ENCODE assay signal across 9 mouse cellular contexts in genomic region chr10:79916081-79916480, GRCm38 (mm10). TPM values are rescaled to one million over a fixed set of nuclear protein-coding genes. Genes with fewer than 3 reads are reported as not detected.
DNase-seq lines count a peak whose midpoint lies in the region; ATAC-seq and TF ChIP-seq lines count a peak whose summit lies in the region.
"Had no signal": no experiment of that assay in that cellular context is flagged by ENCODE, and none has a peak within 500 bp of the region (broad histone marks: within the 10 kb centered on the region; RNA-seq: fewer than 3 reads in every experiment).

No protein-coding gene starts in this region.

- no peak for ATAC-seq in cerebellum, adult (ENCODE audit: insufficient number of reproducible peaks, low FRiP score, low TSS enrichment)
- ATAC-seq in limb, embryonic 11.5 days (ENCODE audit: insufficient number of reproducible peaks, low FRiP score, low TSS enrichment, low read depth) = no peak

- peak overlapping the region; percentile 95 for H3K4me3 ChIP-seq in spleen, adult 2 months (ENCODE audit: extremely low read depth, insufficient read depth, insufficient read length)
- peak overlapping the region; percentile 88 for H3K4me3 ChIP-seq in limb, embryonic 11.5 days (ENCODE audit: low read depth, low read length)
- H3K4me3 ChIP-seq in small intestine, adult 2 months (ENCODE audit: low read depth, low read length) = peak overlapping the region; percentile 77

- 0 out of 2 replicates have a peak, but pooled peaks cover 4% of the 10 kb centered on the region for H3K27me3 ChIP-seq in spleen, adult 2 months (ENCODE audit: control insufficient read depth, insufficient read depth, low read length)
- peaks cover 39% of the 10 kb centered on the region for H3K27me3 ChIP-seq in limb, embryonic 11.5 days (ENCODE audit: control insufficient read depth, insufficient read depth, low read length)
- H3K27me3 ChIP-seq in small intestine, adult 2 months (ENCODE audit: control insufficient read depth, insufficient read depth, low read length) = peaks cover 4% of the 10 kb centered on the region; the same call in 1 of the 2 replicates

- H3K9ac ChIP-seq in limb, embryonic 11.5 days (ENCODE audit: low read length) = peak overlapping the region; percentile 92

- H3K36me3 ChIP-seq in spleen, adult 2 months (ENCODE audit: control insufficient read depth, insufficient read depth, low read length) = no peaks in the 10 kb centered on the region
- H3K36me3 ChIP-seq in limb, embryonic 11.5 days (ENCODE audit: control insufficient read depth, insufficient read depth, low read length) = no peaks in the 10 kb centered on the region
- H3K36me3 ChIP-seq in small intestine, adult 2 months (ENCODE audit: control insufficient read depth, insufficient read depth, low read length) = 0 out of 2 replicates have a peak, but pooled peaks cover 2% of the 10 kb centered on the region

- WGBS in spleen, adult 2 months = 27% methylated on average over 8 of the region's 8 CpGs
- WGBS in limb, embryonic 11.5 days = 7% methylated on average over 8 of the region's 8 CpGs
- 15% methylated on average over 8 of the region's 8 CpGs for WGBS in small intestine, adult 2 months

- H3K4me1 ChIP-seq in spleen, adult 2 months (ENCODE audit: control insufficient read depth, insufficient read depth, insufficient read length) = peaks cover 18% of the 10 kb centered on the region; the same call in 1 of the 2 replicates
- peaks cover 34% of the 10 kb centered on the region for H3K4me1 ChIP-seq in limb, embryonic 11.5 days (ENCODE audit: control insufficient read depth, insufficient read depth, low read length)
- H3K4me1 ChIP-seq in small intestine, adult 2 months (ENCODE audit: control insufficient read depth, insufficient read depth, insufficient read length, low read length) = peaks cover 24% of the 10 kb centered on the region

- DNase-seq in cerebellum, adult 9-10 months = peak; percentile 58
- no peak for DNase-seq in spleen, adult 2 months (ENCODE audit: low read depth in 1 of 2, low spot score in 2 of 2)
- DNase-seq in spleen, postnatal 14 days (ENCODE audit: low spot score in 2 of 2) = no peak
- peak; percentile 37 for DNase-seq in limb, embryonic 11.5 days (ENCODE audit: low spot score)
- no peak for DNase-seq in embryo, embryonic 10.5 days (ENCODE audit: low spot score)
- DNase-seq in gastrocnemius, postnatal 10 days = no peak

- H3K9me3 ChIP-seq in limb, embryonic 11.5 days (ENCODE audit: control insufficient read depth, low read length) = no peaks in the 10 kb centered on the region

- no peak overlapping the region for H3K27ac ChIP-seq in spleen, adult 2 months (ENCODE audit: insufficient read depth, low read length)
- peak overlapping the region; percentile 51; the same call in 1 of the 2 replicates for H3K27ac ChIP-seq in limb, embryonic 11.5 days (replicated peaks; ENCODE audit: low read depth, low read length)
- no peak overlapping the region for H3K27ac ChIP-seq in small intestine, adult 2 months (ENCODE audit: insufficient read depth, low read depth, low read length)

- H3K4me2 ChIP-seq in limb, embryonic 11.5 days (ENCODE audit: low read depth, severe bottlenecking) = peak overlapping the region; percentile 95

- TF ChIP-seq CTCF in spleen, adult 2 months (IDR thresholded peaks at IDR 0.05; ENCODE audit: extremely low read depth, insufficient read depth, insufficient read length, insufficient replicate concordance) = no peak
- no peak for TF ChIP-seq CTCF in small intestine, adult 2 months (IDR thresholded peaks at IDR 0.05; ENCODE audit: extremely low read depth, insufficient read length, insufficient replicate concordance, low read depth, low read length)

- no peak for TF ChIP-seq POLR2A in spleen, adult 2 months (IDR thresholded peaks at IDR 0.05; ENCODE audit: low read depth, low read length)
- no peak for TF ChIP-seq POLR2A in small intestine, adult 2 months (IDR thresholded peaks at IDR 0.05; ENCODE audit: low read depth, low read length)

RNA-seq across cellular contexts. Expression of gene Kiss1r, which starts 0.7 kb away (rescaled TPM):
- polyA plus RNA-seq in spleen, adult 2 months (2012; rRNA removed) = 5.3 and 6.3 TPM in 2 replicates
- 0.21 and 0.34 TPM in 2 replicates for polyA plus RNA-seq in limb, embryonic 11.5 days (2014; fragmentation: Nextera tagmentation; extraction: Ambion mirVana)
- 3.0 and 5.9 TPM in 2 replicates for polyA plus RNA-seq in small intestine, adult 2 months (2012; rRNA removed)
- total RNA-seq in gastrocnemius, postnatal 10 days (2021) = under 1 TPM; 0.23 to 0.59 TPM

RNA-seq across cellular contexts. Expression of gene R3hdm4, which starts 4.9 kb away (rescaled TPM):
- 117 and 150 TPM in 2 replicates for polyA plus RNA-seq in spleen, adult 2 months (2012; rRNA removed)
- 133 and 138 TPM in 2 replicates for polyA plus RNA-seq in limb, embryonic 11.5 days (2014; fragmentation: Nextera tagmentation; extraction: Ambion mirVana)
- polyA plus RNA-seq in small intestine, adult 2 months (2012; rRNA removed) = 86.4 and 104 TPM in 2 replicates
- 100 to 1,000 TPM; 101 to 108 TPM for total RNA-seq in gastrocnemius, postnatal 10 days (2021)

RNA-seq across cellular contexts. Expression of gene Gm26602, which starts 5.4 kb away (rescaled TPM):
- polyA plus RNA-seq in spleen, adult 2 months (2012; rRNA removed) = not detected in 2 replicates
- polyA plus RNA-seq in limb, embryonic 11.5 days (2014; fragmentation: Nextera tagmentation; extraction: Ambion mirVana) = 6.7 TPM in 1 of 2 replicates, not detected in the other
- polyA plus RNA-seq in small intestine, adult 2 months (2012; rRNA removed) = not detected in 2 replicates
- not detected for total RNA-seq in gastrocnemius, postnatal 10 days (2021)
- total RNA-seq: heart, postnatal 14 days had no signal

RNA-seq across cellular contexts. Expression of gene Med16, which starts 7.4 kb away (rescaled TPM):
- polyA plus RNA-seq in spleen, adult 2 months (2012; rRNA removed) = 46.4 and 73.7 TPM in 2 replicates
- polyA plus RNA-seq in limb, embryonic 11.5 days (2014; fragmentation: Nextera tagmentation; extraction: Ambion mirVana) = 43.1 and 43.8 TPM in 2 replicates
- polyA plus RNA-seq in small intestine, adult 2 months (2012; rRNA removed) = 34.8 and 58.1 TPM in 2 replicates
- total RNA-seq in gastrocnemius, postnatal 10 days (2021) = 10 to 100 TPM; 39.6 to 43.8 TPM

RNA-seq across cellular contexts. Expression of gene Arid3a, which starts 10.8 kb away (rescaled TPM):
- 15.0 and 23.2 TPM in 2 replicates for polyA plus RNA-seq in spleen, adult 2 months (2012; rRNA removed)
- 11.8 and 12.9 TPM in 2 replicates for polyA plus RNA-seq in limb, embryonic 11.5 days (2014; fragmentation: Nextera tagmentation; extraction: Ambion mirVana)
- 10.7 and 23.9 TPM in 2 replicates for polyA plus RNA-seq in small intestine, adult 2 months (2012; rRNA removed)
- total RNA-seq in gastrocnemius, postnatal 10 days (2021) = 1 to 10 TPM; 2.6 to 4.1 TPM

Comparison
In these comparisons a context has a peak if more than half of its experiments do, and no peak if none do; other contexts are left out.
1. DNase-seq: peak in cerebellum, adult 9-10 months (single experiment) and limb, embryonic 11.5 days (single experiment); none in spleen, adult 2 months (0 of 2), spleen, postnatal 14 days (0 of 2), embryo, embryonic 10.5 days (single experiment) and gastrocnemius, postnatal 10 days (single experiment).
2. Peak in every context shown above with its lines, with median percentiles within 50 percentile points of each other: H3K4me3 ChIP-seq.